Mouse (Mus musculus): ENCODE measurements at regions not wholly inside any gene's neighbourhood (a gene's known extent, or its start where the extent isn't known, plus 50 kb on each side); places are given as distances from the start of the nearest gene placed in this dataset.
A peak's percentile ranks its signal among the peaks of the same experiment; 100 is the strongest.
"Not testable (repeated sequence)": the region's sequence is repeated elsewhere in the genome, so short reads cannot be mapped to it uniquely, and the experiment has no call there.

GRCm38 (mm10) chr6:109814990-109815389 is 830.4 kb upstream of the Grm7 start:
- no peak for DNase-seq

- DNase-seq: no peak
Observed at GRCm38 (mm10) chr6:109848313-109848712, 797.1 kb upstream of the Grm7 start.

GRCm38 (mm10) chr6:109855806-109856205 is 789.6 kb upstream of the Grm7 start:
- peak; percentile 3 for DNase-seq

- DNase-seq: no peak
Observed at GRCm38 (mm10) chr6:109863411-109863810, 782.0 kb upstream of the Grm7 start.

GRCm38 (mm10) chr6:109874187-109874586 is 771.2 kb upstream of the Grm7 start:
- peak; percentile 7 for DNase-seq

- DNase-seq: peak; percentile 13
Observed at GRCm38 (mm10) chr6:109874625-109875040, 770.7 kb upstream of the Grm7 start.

GRCm38 (mm10) chr6:109875548-109875947 is 769.8 kb upstream of the Grm7 start:
- DNase-seq: not testable (repeated sequence)

GRCm38 (mm10) chr6:109879145-109879544 is 766.2 kb upstream of the Grm7 start:
- DNase-seq: no peak

- no peak for DNase-seq
Observed at GRCm38 (mm10) chr6:109923780-109924179, 721.6 kb upstream of the Grm7 start.

GRCm38 (mm10) chr6:109948491-109948890 is 696.9 kb upstream of the Grm7 start:
- no peak for DNase-seq

GRCm38 (mm10) chr6:109948928-109949327 is 696.5 kb upstream of the Grm7 start:
- DNase-seq: no peak

- DNase-seq: not testable (repeated sequence)
Observed at GRCm38 (mm10) chr6:109957901-109958300, 687.5 kb upstream of the Grm7 start.
